Mouse (Mus musculus) adrenal gland, adult 8-10 months (tissue): ENCODE data around the gene Tbce. TPM values are rescaled to one million over a fixed set of nuclear protein-coding genes. Genes with fewer than 3 reads are reported as not detected.
"Not testable (repeated sequence)": the region's sequence is repeated elsewhere in the genome, so short reads cannot be mapped to it uniquely, and the experiment has no call there.

Experiments used
- DNase-seq: peaks from one replicate; pipeline ENCODE4 v3.0.0; 2022
- total RNA-seq, 4 experiments: library from RNA; stranded (reverse); gene quantifications; 2 replicates each; pipeline ENCODE4 v1.2.4; 2022

The Tbce gene
- total RNA-seq, 4 experiments from 2014 or later: 40.3 to 86.9 (median 59.4) TPM

DNA sequence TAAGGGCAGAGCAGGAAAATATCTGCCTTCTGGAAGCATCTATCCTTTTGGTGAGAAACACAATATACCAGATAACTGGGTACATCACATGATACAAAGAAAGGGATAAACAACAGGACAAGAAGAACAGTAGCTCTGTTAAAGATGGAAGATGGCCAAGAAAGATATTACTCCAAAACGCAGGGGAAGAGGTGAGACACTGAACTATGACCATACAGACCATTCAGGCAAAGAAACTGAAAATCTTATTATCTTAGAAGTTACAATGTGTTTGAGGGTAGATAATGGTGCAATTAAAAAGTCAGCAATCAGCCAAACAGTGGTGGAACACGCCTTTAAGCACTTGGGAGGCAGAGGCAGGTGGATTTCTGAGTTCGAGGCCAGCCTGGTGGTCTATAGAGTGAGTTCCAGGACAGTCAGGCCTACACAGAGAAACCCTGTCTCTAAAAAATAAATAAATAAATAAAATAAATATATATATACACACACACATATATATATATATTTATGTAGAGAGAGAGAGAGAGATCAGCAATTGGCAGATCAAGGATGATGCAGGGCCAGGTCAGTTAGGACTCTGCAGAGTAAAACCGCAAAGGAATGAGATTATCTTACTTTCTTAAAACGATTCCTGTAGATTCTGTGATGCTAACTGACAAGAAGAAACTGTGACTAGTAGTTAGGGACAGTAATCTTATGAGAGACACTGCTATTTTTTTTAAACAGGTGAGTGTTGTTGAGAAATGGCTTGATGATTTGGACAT lies 5.9 kb downstream of the Tbce start:
- no peak for DNase-seq

GRCm38 (mm10) chr13:14026154-14026820 lies 13.2 kb downstream of the Tbce start:
- DNase-seq: no peak

GRCm38 (mm10) chr13:14025554-14025953 lies 13.9 kb downstream of the Tbce start:
- DNase-seq: no peak

- not testable (repeated sequence) for DNase-seq
These were observed 18.0 kb downstream of the Tbce start for GRCm38 (mm10) chr13:14021417-14021816.

GRCm38 (mm10) chr13:14018852-14019251 lies 20.6 kb downstream of the Tbce start:
- no peak for DNase-seq

- DNase-seq: no peak
These were observed 21.2 kb downstream of the Tbce start for GRCm38 (mm10) chr13:14018283-14018682.

- DNase-seq: no peak
These were observed 23.8 kb downstream of the Tbce start for GRCm38 (mm10) chr13:14015609-14016008.

DNA sequence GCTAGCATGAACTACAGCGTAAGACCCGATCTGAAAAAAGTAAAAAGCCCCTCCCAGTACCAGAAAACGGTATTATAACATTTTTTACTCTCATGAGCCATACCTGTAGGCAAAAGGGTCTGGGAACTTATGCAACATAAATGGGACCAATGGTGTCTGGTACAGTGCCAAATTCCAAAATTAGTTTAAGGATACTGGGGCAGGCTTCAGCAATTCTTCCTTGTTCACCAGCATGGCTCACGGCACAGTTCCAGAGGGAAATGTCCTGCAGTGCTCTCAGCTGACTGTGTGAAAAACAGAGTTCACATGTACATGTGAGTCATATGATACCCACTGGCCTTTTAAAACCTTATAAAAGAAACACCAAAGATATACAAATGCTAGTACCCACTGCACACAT lies 24.9 kb downstream of the Tbce start:
- no peak for DNase-seq

- no peak for DNase-seq
These were observed 25.4 kb downstream of the Tbce start for GRCm38 (mm10) chr13:14014001-14014400.

DNA sequence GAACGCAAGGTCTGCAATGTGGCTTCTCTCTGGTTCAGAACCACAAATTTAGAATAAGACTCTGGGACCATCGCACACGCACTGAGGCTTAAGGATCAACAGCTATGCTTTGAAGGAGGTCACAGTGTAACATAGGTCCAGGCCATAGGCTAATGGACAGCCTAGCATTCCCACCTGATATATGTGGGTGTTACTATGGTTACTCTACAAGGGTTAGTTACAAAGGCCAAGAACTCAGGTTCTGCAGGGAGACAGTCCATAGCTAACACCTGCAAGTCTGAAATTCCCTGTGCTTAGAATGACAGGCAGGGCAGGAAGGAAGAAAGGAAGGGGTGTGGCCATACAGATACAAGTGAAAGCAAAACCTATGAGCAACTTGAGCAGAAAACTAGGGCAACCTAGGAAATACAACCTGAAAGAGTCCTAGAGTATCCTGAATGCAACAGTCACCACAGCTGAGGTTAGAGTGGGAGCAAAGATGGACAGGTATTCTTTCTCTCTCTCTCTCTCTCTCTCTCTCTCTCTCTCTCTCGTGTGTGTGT lies 27.9 kb downstream of the Tbce start:
- no peak for DNase-seq

GRCm38 (mm10) chr13:14006056-14006455 lies 33.4 kb downstream of the Tbce start:
- DNase-seq: no peak

- no peak for DNase-seq
These were observed 34.4 kb downstream of the Tbce start for GRCm38 (mm10) chr13:14004999-14005398.

DNA sequence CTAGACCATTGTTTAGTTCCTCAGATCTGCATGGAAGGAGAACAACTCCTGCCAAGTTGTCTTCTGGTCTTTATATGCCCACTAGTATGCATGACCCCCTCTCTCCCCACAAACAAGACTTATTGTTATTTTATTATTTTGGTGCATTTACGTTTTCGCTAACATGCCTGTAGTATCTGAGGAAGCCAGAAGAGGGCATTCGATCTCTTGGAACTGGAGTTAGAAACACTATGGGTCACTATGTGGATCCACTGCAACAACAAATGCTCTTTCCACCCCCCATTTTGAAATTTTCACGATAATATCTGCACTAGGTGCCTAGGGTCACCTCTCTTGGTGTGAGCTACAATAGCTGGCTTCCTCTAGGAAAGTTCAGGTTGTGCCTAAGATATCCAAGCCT lies 35.4 kb downstream of the Tbce start:
- DNase-seq: no peak

- DNase-seq: peak; percentile 53
These were observed 36.7 kb downstream of the Tbce start for GRCm38 (mm10) chr13:14002706-14003105.

- no peak for DNase-seq
These were observed 42.0 kb downstream of the Tbce start for GRCm38 (mm10) chr13:13997476-13997875.

GRCm38 (mm10) chr13:13995046-13995445 lies 44.4 kb downstream of the Tbce start:
- no peak for DNase-seq

DNA sequence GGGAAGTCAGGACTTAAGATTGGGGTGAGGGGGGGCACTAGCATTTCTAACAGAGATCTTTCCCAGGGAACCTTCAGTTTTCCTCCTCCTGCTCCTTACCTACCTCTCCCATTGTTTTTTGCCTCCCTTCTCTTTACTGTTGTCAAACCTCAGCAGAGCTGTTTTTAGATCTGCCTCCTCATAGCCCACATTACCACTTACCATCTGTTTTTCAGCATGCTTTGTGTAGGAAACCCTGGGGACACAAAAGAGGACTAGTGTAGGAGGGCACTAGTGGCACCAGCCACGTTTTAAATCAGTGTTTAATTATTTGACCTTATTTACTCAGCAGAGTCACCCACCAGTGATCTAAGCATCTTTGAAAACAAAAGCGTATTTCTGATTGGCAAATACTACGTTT lies 46.4 kb downstream of the Tbce start:
- DNase-seq: no peak

GRCm38 (mm10) chr13:13990391-13990790 lies 49.0 kb downstream of the Tbce start:
- DNase-seq: no peak

DNA sequence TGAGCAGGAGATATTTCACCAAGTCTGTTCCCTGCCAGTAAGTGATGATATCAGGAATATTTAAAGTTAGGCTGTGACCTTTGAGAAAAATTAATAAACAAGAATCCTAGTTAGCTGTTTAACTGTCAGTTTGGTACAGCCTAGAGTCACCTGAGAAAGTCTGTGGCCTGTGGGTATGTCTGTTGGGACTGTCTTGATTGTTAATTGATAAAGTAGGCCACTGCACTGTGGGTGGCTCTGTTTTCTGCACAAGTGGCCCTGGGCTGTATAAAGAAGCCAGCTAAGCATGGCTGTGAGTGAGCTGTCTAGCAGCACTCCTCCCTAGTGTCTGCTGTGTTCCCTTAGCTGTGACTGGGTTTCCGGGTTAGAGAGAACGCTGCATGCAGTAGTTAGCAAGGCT lies 50.3 kb downstream of the Tbce start:
- no peak for DNase-seq

GRCm38 (mm10) chr13:13983523-13983922 lies 55.9 kb downstream of the Tbce start:
- no peak for DNase-seq

DNA sequence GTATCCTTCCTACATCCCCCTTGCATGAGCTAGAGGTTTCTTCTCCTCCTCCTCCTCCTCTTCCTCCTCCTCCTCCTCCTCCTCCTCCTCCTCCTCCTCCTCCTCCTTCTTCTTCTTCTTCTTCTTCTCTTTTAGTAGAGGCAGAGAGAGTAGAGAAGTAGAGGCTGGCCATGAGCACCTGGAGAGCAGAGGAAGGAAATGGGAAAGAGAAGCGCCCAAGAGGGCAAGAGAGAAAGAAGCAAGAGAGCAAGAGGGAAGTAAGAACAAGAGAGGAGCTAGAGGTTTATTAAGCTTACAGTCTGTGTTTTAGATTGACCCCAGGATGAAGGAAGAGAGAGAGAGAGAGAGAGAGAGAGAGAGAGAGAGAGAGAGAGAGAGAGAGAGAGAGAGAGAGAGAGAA lies 57.6 kb downstream of the Tbce start:
- DNase-seq: not testable (repeated sequence)

- no peak for DNase-seq
These were observed 69.6 kb downstream of the Tbce start for GRCm38 (mm10) chr13:13969796-13970195.

DNA sequence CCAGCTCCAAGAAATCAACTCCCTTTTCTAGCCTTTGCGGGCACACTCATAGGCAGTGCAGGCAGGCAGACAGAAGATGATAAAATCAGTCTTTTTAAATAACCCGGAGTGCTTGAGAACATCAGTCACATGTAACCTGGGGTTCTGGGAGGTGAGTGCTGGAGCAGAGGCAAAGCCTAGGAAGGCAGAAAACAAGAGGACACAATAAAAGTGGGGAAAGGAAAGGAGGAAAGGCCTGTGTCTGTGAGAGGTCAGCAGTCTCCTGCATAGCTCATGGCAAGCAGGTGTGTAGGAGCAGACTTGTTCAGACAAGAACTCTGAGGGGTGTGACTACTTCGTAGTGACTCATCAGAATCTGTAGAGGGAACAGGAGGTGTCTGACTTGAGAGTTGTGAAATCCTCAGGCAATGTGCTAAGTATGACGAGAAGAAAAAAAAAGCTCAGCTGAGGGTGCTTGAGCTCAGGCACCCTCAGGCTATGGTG lies 70.8 kb downstream of the Tbce start:
- DNase-seq: no peak

GRCm38 (mm10) chr13:13966172-13966571 lies 73.3 kb downstream of the Tbce start:
- no peak for DNase-seq
